Mouse (Mus musculus): ENCODE results near the gene Mtfmt.

- no peak for TF ChIP-seq POLR2A (IDR thresholded peaks at IDR 0.05; ENCODE audit: low read depth, low read length)
- TF ChIP-seq CTCF (IDR thresholded peaks at IDR 0.05; ENCODE audit: extremely low read depth, insufficient read length, insufficient replicate concordance, low read depth, low read length) = no peak
Measured at GRCm38 (mm10) chr9:65435211-65435610, 371 bp upstream of the Mtfmt start.

All from small intestine, adult 2 months (tissue).